Mouse (Mus musculus): ENCODE measurements at regions not wholly inside any gene's neighbourhood (a gene's known extent, or its start where the extent isn't known, plus 50 kb on each side); places are given as distances from the start of the nearest gene placed in this dataset.

GRCm38 (mm10) chr13:25858207-25858606 is 587.9 kb upstream of the Nrsn1 start:
- no peak for DNase-seq

- DNase-seq, result no peak
Measured at GRCm38 (mm10) chr13:25857569-25857968, 587.3 kb upstream of the Nrsn1 start.

- DNase-seq, result no peak
Measured at GRCm38 (mm10) chr13:25857096-25857495, 586.8 kb upstream of the Nrsn1 start.

- no peak for DNase-seq
Measured at GRCm38 (mm10) chr13:25856549-25856948, 586.2 kb upstream of the Nrsn1 start.

GRCm38 (mm10) chr13:25848156-25848555 is 577.9 kb upstream of the Nrsn1 start:
- DNase-seq, result no peak

- DNase-seq, result no peak
Measured at GRCm38 (mm10) chr13:25838237-25838636, 567.9 kb upstream of the Nrsn1 start.

GRCm38 (mm10) chr13:25829146-25829924 is 559.0 kb upstream of the Nrsn1 start:
- DNase-seq, result peak; percentile 2 to 12

GRCm38 (mm10) chr13:25808564-25809253 is 538.4 kb upstream of the Nrsn1 start:
- DNase-seq, result no peak

GRCm38 (mm10) chr13:25793216-25793803 is 523.0 kb upstream of the Nrsn1 start:
- DNase-seq, result no peak

GRCm38 (mm10) chr13:25781161-25781560 is 510.9 kb upstream of the Nrsn1 start:
- peak; percentile 5 to 11 for DNase-seq

GRCm38 (mm10) chr13:25777706-25778105 is 507.4 kb upstream of the Nrsn1 start:
- no peak for DNase-seq

- DNase-seq, result no peak
Measured at GRCm38 (mm10) chr13:25774586-25775182, 504.4 kb upstream of the Nrsn1 start.

GRCm38 (mm10) chr13:25754515-25755105 is 484.3 kb upstream of the Nrsn1 start:
- no peak for DNase-seq

GRCm38 (mm10) chr13:25751409-25751777 is 481.1 kb upstream of the Nrsn1 start:
- DNase-seq, result no peak

GRCm38 (mm10) chr13:25750460-25751408 is 480.4 kb upstream of the Nrsn1 start:
- no peak for DNase-seq

GRCm38 (mm10) chr13:25738601-25739000 is 468.3 kb upstream of the Nrsn1 start:
- peak; percentile 20 for DNase-seq

GRCm38 (mm10) chr13:25729327-25729892 is 459.1 kb upstream of the Nrsn1 start:
- DNase-seq, result no peak

- DNase-seq, result peak; percentile 44 to 54
Measured at GRCm38 (mm10) chr13:25727504-25728095, 457.3 kb upstream of the Nrsn1 start.

GRCm38 (mm10) chr13:25722595-25723525 is 452.6 kb upstream of the Nrsn1 start:
- DNase-seq, result no peak

GRCm38 (mm10) chr13:25700965-25701364 is 430.7 kb upstream of the Nrsn1 start:
- DNase-seq, result no peak

All from kidney, postnatal 4 days (tissue).